Mouse (Mus musculus) stomach, postnatal 0 days (tissue): ENCODE results near the gene Lmo1.

Experiments
- CTCF ChIP-seq: IDR thresholded peaks from 2 replicates; pipeline ENCODE4 v1.5.1; 2016; ENCODE audit warnings: antibody characterized with exemption, low read depth, mild to moderate bottlenecking, moderate library complexity
- EP300 ChIP-seq: optimal IDR thresholded peaks from 2 replicates; pipeline ENCODE3; 2016; ENCODE audit warnings: antibody characterized with exemption

DNA sequence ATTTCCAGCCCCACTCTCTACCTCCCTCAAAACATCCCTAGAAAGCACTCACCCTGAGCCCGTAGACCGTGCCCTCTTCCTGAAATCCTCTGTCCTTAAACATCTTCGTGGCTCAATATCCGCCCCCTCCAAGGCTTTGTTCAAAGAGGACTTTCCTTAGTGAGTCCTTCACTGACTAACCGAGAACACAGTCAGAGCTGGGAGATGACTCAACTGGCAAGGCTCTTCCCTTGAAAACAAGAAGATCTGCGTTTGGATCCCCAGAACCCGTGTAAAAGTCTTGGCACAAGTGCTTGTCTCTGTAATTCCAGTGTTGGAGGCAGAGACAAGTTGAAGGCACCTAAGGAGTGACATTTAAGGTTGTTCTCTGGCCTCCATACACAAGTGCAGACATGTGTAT lies 80.7 kb downstream of the Lmo1 start:
- TF ChIP-seq CTCF (no peak), EP300 (no peak)
